Comparison of ENCODE assay signal across 8 mouse cellular contexts in genomic region chr1:191223930-191224301, GRCm38 (mm10). TPM values are rescaled to one million over a fixed set of nuclear protein-coding genes. Genes with fewer than 3 reads are reported as not detected.
DNase-seq lines count a peak whose midpoint lies in the region; ATAC-seq and TF ChIP-seq lines count a peak whose summit lies in the region.

No protein-coding gene starts in this region.

- 57% methylated on average over 10 of the region's 10 CpGs for WGBS in forebrain, embryonic 10.5 days
- WGBS in limb, embryonic 14.5 days: 51% methylated on average over 10 of the region's 10 CpGs
- WGBS in small intestine, adult 2 months: 51% methylated on average over 10 of the region's 10 CpGs

- ATAC-seq in CD4-positive, CD25-positive, alpha-beta regulatory T cell, adult 4 months: peak; percentile 19
- ATAC-seq in limb, embryonic 14.5 days (ENCODE audit: low FRiP score, low read depth): peak; percentile 69

- peak overlapping the region; percentile 89 for H3K4me3 ChIP-seq in gastrocnemius, adult 2 months
- peak overlapping the region; percentile 84 for H3K4me3 ChIP-seq in forebrain, embryonic 10.5 days
- peak overlapping the region; percentile 80 for H3K4me3 ChIP-seq in limb, embryonic 14.5 days (replicated peaks; ENCODE audit: low read length)
- peak overlapping the region; percentile 73 for H3K4me3 ChIP-seq in small intestine, adult 2 months (ENCODE audit: low read depth, low read length)

- peak overlapping the region; percentile 99 for H3K27ac ChIP-seq in gastrocnemius, adult 2 months
- peak overlapping the region; percentile 90 for H3K27ac ChIP-seq in forebrain, embryonic 10.5 days
- peak overlapping the region; percentile 58 for H3K27ac ChIP-seq in limb, embryonic 14.5 days (replicated peaks; ENCODE audit: low read depth, low read length)
- H3K27ac ChIP-seq in small intestine, adult 2 months (ENCODE audit: insufficient read depth, low read depth, low read length): peak overlapping the region; percentile 31

- H3K9me3 ChIP-seq in forebrain, embryonic 10.5 days: no peaks in the 10 kb centered on the region
- H3K9me3 ChIP-seq in limb, embryonic 14.5 days (ENCODE audit: control insufficient read depth, low read length): no peaks in the 10 kb centered on the region

- no peaks in the 10 kb centered on the region for H3K27me3 ChIP-seq in forebrain, embryonic 10.5 days (ENCODE audit: poor library complexity, severe bottlenecking)
- H3K27me3 ChIP-seq in limb, embryonic 14.5 days (ENCODE audit: control insufficient read depth, insufficient read depth, low read length): no peaks in the 10 kb centered on the region
- no peaks in the 10 kb centered on the region for H3K27me3 ChIP-seq in small intestine, adult 2 months (ENCODE audit: control insufficient read depth, insufficient read depth, low read length)

- peaks cover 21% of the 10 kb centered on the region for H3K4me1 ChIP-seq in forebrain, embryonic 10.5 days
- H3K4me1 ChIP-seq in limb, embryonic 14.5 days (ENCODE audit: control insufficient read depth, insufficient read depth, low read length): peaks cover 11% of the 10 kb centered on the region
- peaks cover 3% of the 10 kb centered on the region for H3K4me1 ChIP-seq in small intestine, adult 2 months (ENCODE audit: control insufficient read depth, insufficient read depth, insufficient read length, low read length)

- no peak for TF ChIP-seq POLR2A in limb, embryonic 14.5 days (IDR thresholded peaks at IDR 0.05; ENCODE audit: borderline replicate concordance, extremely low read depth, insufficient read depth, insufficient read length)
- TF ChIP-seq POLR2A in small intestine, adult 2 months (IDR thresholded peaks at IDR 0.05; ENCODE audit: low read depth, low read length): peak; percentile 33; the same call in 1 of the 2 replicates

- H3K36me3 ChIP-seq in forebrain, embryonic 10.5 days (replicated peaks): no peaks in the 10 kb centered on the region
- H3K36me3 ChIP-seq in limb, embryonic 14.5 days (ENCODE audit: control insufficient read depth, insufficient read depth, low read length): no peaks in the 10 kb centered on the region
- H3K36me3 ChIP-seq in small intestine, adult 2 months (ENCODE audit: control insufficient read depth, insufficient read depth, low read length): no peaks in the 10 kb centered on the region

- intact Hi-C loops in gastrocnemius, adult 2 months (cut with DNase I): no loop called here

- no peak for DNase-seq in gastrocnemius, adult 2 months
- no peak for DNase-seq in gastrocnemius, adult 8-10 months (ENCODE audit: low spot score in 2 of 2)
- DNase-seq in forebrain, embryonic 10.5 days (ENCODE audit: extremely low spot score, low spot score): no peak
- no peak for DNase-seq in limb, embryonic 14.5 days (ENCODE audit: low spot score)
- no peak for DNase-seq in thymus, postnatal 4 days
- DNase-seq in embryo, embryonic 10.5 days (ENCODE audit: low spot score): no peak

- H3K9ac ChIP-seq in limb, embryonic 14.5 days (ENCODE audit: low read depth, low read length, severe bottlenecking): peak overlapping the region; percentile 81

- no peak for TF ChIP-seq CTCF in gastrocnemius, adult 2 months (IDR thresholded peaks at IDR 0.05)
- TF ChIP-seq CTCF in small intestine, adult 2 months (IDR thresholded peaks at IDR 0.05; ENCODE audit: extremely low read depth, insufficient read length, insufficient replicate concordance, low read depth, low read length): no peak

- H3K4me2 ChIP-seq in limb, embryonic 14.5 days (replicated peaks; ENCODE audit: low read depth, low read length, severe bottlenecking): peak overlapping the region; percentile 96

RNA-seq across cellular contexts. Expression of gene Atf3, which starts 6.1 kb away (rescaled TPM):
- 1 to 10 TPM; 2.7 to 7.2 TPM for total RNA-seq in gastrocnemius, adult 2 months (2021)
- 10 to 100 TPM in 1 of 4 experiments, 1 to 10 TPM in 3; 1.9 to 19.3 (median 7.4) TPM for total RNA-seq in gastrocnemius, adult 8-10 months (2022)
- polyA plus RNA-seq in CD4-positive, CD25-positive, alpha-beta regulatory T cell, adult 4 months (2017; shearing (Covaris generic)): not detected
- 2.9 and 3.4 TPM in 2 replicates for polyA plus RNA-seq in forebrain, embryonic 10.5 days (2016; fragmentation: Nextera tagmentation; extraction: Ambion mirVana)
- 4.4 and 5.0 TPM in 2 replicates for polyA plus RNA-seq in limb, embryonic 14.5 days (2012; rRNA removed)
- 5.6 and 5.9 TPM in 2 replicates for polyA plus RNA-seq in limb, embryonic 14.5 days (2014; fragmentation: Nextera tagmentation; extraction: Ambion mirVana)
- polyA plus RNA-seq in small intestine, adult 2 months (2012; rRNA removed): 7.8 and 41.0 TPM in 2 replicates

RNA-seq across cellular contexts. Expression of gene Fam71a, which starts 59.3 kb away (rescaled TPM):
- not detected for total RNA-seq in gastrocnemius, adult 2 months (2021)
- total RNA-seq in gastrocnemius, adult 8-10 months (2022): not detected
- not detected for polyA plus RNA-seq in CD4-positive, CD25-positive, alpha-beta regulatory T cell, adult 4 months (2017; shearing (Covaris generic))
- not detected in 2 replicates for polyA plus RNA-seq in forebrain, embryonic 10.5 days (2016; fragmentation: Nextera tagmentation; extraction: Ambion mirVana)
- not detected in 2 replicates for polyA plus RNA-seq in limb, embryonic 14.5 days (2012; rRNA removed)
- not detected in 2 replicates for polyA plus RNA-seq in limb, embryonic 14.5 days (2014; fragmentation: Nextera tagmentation; extraction: Ambion mirVana)
- polyA plus RNA-seq in small intestine, adult 2 months (2012; rRNA removed): not detected in 2 replicates

Comparison
In these comparisons a context has a peak if more than half of its experiments do, and no peak if none do; other contexts are left out.
1. H3K27ac ChIP-seq: peak in every context shown above with its lines; median percentile 99 in gastrocnemius, adult 2 months; 90 in forebrain, embryonic 10.5 days; 58 in limb, embryonic 14.5 days; 31 in small intestine, adult 2 months.